Mouse (Mus musculus) colon, adult 2 months (tissue): ENCODE data around the gene Hoxc6. TPM values are rescaled to one million over a fixed set of nuclear protein-coding genes. Genes with fewer than 3 reads are reported as not detected.

Source experiments
- polyA plus RNA-seq: library from polyadenylated mRNA; depleted of rRNA; stranded (reverse); fragments of >200 nt; gene quantifications from 2 replicates; pipeline ENCODE4 v1.2.3, GENCODE M21; 2012; rRNA removed

The Hoxc6 gene
- polyA plus RNA-seq, result 0.27 and 0.45 TPM in 2 replicates

GRCm38 (mm10) chr15:102997939-102998355 lies at the start of gene Hoxc6:
Hoxc6 (plus strand) TSS chr15:102998257.

GRCm38 (mm10) chr15:102954192-102955006 lies 43.7 kb upstream of the Hoxc6 start, which contains the start of gene Hoxc11:
Hoxc11 (plus strand) TSS chr15:102954427.

GRCm38 (mm10) chr15:102966776-102967311 lies 31.2 kb upstream of the Hoxc6 start, which contains the start of gene Hoxc10:
Hoxc10 (plus strand) TSS chr15:102966796.

GRCm38 (mm10) chr15:102967312-102967510 lies 30.8 kb upstream of the Hoxc6 start, which contains the start of gene Hoxc5:
Hoxc5 (plus strand) TSS chr15:102967443.

GRCm38 (mm10) chr15:102976171-102976570 lies 21.9 kb upstream of the Hoxc6 start, which contains the start of gene Hoxc9:
Hoxc9 (plus strand) TSS chr15:102976439.

GRCm38 (mm10) chr15:102990461-102991397 lies 7.3 kb upstream of the Hoxc6 start, which contains the start of gene Hoxc8:
Hoxc8 (plus strand) TSS chr15:102990607.

GRCm38 (mm10) chr15:103018636-103019035 lies 20.6 kb downstream of the Hoxc6 start, which contains the start of gene Hoxc4:
Hoxc4 (plus strand) TSS chr15:103018934.

Other genes starting within 250 kb of the Hoxc6 start
- gene Hoxc13, start 77.2 kb upstream of the Hoxc6 start, polyA plus RNA-seq, result not detected in 2 replicates
- not detected in 2 replicates for gene Hoxc12, start 61.5 kb upstream of the Hoxc6 start, polyA plus RNA-seq
- gene Hoxc11, start 43.8 kb upstream of the Hoxc6 start, polyA plus RNA-seq, result not detected in 2 replicates
- gene Hoxc10, start 31.5 kb upstream of the Hoxc6 start, polyA plus RNA-seq, result 0.07 and 0.43 TPM in 2 replicates
- 0.06 and 0.19 TPM in 2 replicates for gene Hoxc5, start 30.8 kb upstream of the Hoxc6 start, polyA plus RNA-seq
- gene Hoxc9, start 21.8 kb upstream of the Hoxc6 start, polyA plus RNA-seq, result 0.14 and 0.15 TPM in 2 replicates
- gene Hoxc8, start 7.7 kb upstream of the Hoxc6 start, polyA plus RNA-seq, result 0.16 TPM in 1 of 2 replicates, not detected in the other
- 0.13 and 0.25 TPM in 2 replicates for gene Hoxc4, start 20.7 kb downstream of the Hoxc6 start, polyA plus RNA-seq
- gene Smug1, start 168.8 kb downstream of the Hoxc6 start, polyA plus RNA-seq, result 23.5 and 24.3 TPM in 2 replicates
- 4.0 and 6.1 TPM in 2 replicates for gene Cbx5, start 241.6 kb downstream of the Hoxc6 start, polyA plus RNA-seq
- 27.9 and 34.6 TPM in 2 replicates for gene Hnrnpa1, start 242.2 kb downstream of the Hoxc6 start, polyA plus RNA-seq